Mouse (Mus musculus): ENCODE measurements at regions not wholly inside any gene's neighbourhood (a gene's known extent, or its start where the extent isn't known, plus 50 kb on each side); places are given as distances from the start of the nearest gene placed in this dataset.

- TF ChIP-seq CTCF (IDR thresholded peaks at IDR 0.05; ENCODE audit: low read depth, low read length) (no peak), POLR2A (IDR thresholded peaks at IDR 0.05; ENCODE audit: borderline replicate concordance, low read depth, low read length) (no peak)
These were observed 1376.8 kb upstream of the Slc10a2 start for GRCm38 (mm10) chr8:6481966-6482365.

All from bone marrow macrophage, adult 2 months (primary cell).